Mouse (Mus musculus): ENCODE data around the gene Pdzd7. TPM values are rescaled to one million over a fixed set of nuclear protein-coding genes. Genes with fewer than 3 reads are reported as not detected.
A peak's percentile ranks its signal among the peaks of the same experiment; 100 is the strongest.

Pdzd7 gene
- total and polyA plus RNA-seq, 2 experiments, result 0.06 TPM; not detected in 1

DNA sequence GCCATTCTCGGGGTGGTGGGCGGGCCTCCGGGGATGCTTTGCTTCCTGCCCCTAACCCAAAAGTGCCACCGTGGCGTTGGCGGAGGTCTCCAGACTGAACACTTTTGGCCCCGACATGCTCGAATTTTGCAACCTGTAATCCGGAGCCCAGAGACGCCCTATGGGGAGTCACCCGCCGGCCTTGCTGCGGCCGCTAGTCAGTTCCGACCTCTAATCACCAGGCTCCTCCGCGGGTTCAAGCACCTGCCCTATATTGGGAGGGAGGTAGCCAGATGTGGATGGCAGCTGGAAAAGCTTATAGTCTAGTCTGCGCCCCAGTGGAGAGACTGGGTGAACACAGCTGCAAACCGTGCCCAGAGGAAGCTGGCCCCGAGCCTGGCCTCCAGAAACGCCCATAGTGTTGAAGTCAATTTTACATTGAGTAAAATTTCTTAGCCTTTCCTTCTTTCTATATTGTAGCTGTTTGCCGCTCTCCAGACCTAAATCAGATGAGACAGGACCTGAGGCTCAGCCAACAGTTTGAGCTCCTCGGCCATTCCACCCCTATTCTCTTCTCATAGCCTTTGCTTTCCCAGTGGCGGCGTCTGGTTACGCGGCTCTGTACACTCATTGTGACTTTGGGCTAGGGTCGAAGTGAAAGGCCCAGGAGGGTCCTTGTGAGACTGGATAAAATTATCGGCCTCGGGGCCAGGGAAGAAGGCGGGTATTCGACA lies 30.0 kb upstream of the Pdzd7 start:
- 7% methylated on average over 32 of the region's 32 CpGs for WGBS
- Histone ChIP-seq H3K27me3 (ENCODE audit: control insufficient read depth, insufficient read depth, low read length) (peaks cover 5% of the 10 kb centered on the region; the same call in 1 of the 2 replicates), H3K36me3 (ENCODE audit: control insufficient read depth, insufficient read depth, low read length) (no peaks in the 10 kb centered on the region), H3K79me2 (ENCODE audit: control insufficient read depth, insufficient read depth, low read length) (no peaks in the 10 kb centered on the region), H3K4me1 (ENCODE audit: control insufficient read depth, insufficient read depth, low read length) (peaks cover 8% of the 10 kb centered on the region), H3K27ac (replicated peaks; ENCODE audit: insufficient read depth, low read depth, low read length) (peak overlapping the region; percentile 25), H3K4me3 (ENCODE audit: insufficient read depth, low read depth, low read length) (peak overlapping the region; percentile 80), H3K9ac (ENCODE audit: low read depth, low read length) (peak overlapping the region; percentile 44)
- TF ChIP-seq CTCF (IDR thresholded peaks at IDR 0.05; ENCODE audit: low read depth, low read length) (no peak), POLR2A (IDR thresholded peaks at IDR 0.05; ENCODE audit: extremely low read depth, insufficient read depth, low read length) (no peak)
- DNase-seq (ENCODE audit: extremely low read depth, low read depth, low spot score), result no peak

- Histone ChIP-seq H3K27ac (replicated peaks; ENCODE audit: insufficient read depth, low read depth, low read length) (peak within 1 kb of the TSS; percentile 88), H3K27me3 (ENCODE audit: control insufficient read depth, insufficient read depth, low read length) (peaks cover 1% of the 10 kb centered on the region; the same call in 1 of the 2 replicates), H3K9ac (ENCODE audit: low read depth, low read length) (peak within 1 kb of the TSS; percentile 90), H3K4me3 (ENCODE audit: insufficient read depth, low read depth, low read length) (peak within 1 kb of the TSS; percentile 80), H3K36me3 (ENCODE audit: control insufficient read depth, insufficient read depth, low read length) (no peaks in the 10 kb centered on the region), H3K79me2 (ENCODE audit: control insufficient read depth, insufficient read depth, low read length) (no peaks in the 10 kb centered on the region), H3K4me1 (ENCODE audit: control insufficient read depth, insufficient read depth, low read length) (peaks cover 8% of the 10 kb centered on the region)
- DNase-seq (ENCODE audit: extremely low read depth, low read depth, low spot score), result peak; percentile 84
- under 1% methylated on average over 45 of the region's 45 CpGs for WGBS
- TF ChIP-seq POLR2A (IDR thresholded peaks at IDR 0.05; ENCODE audit: extremely low read depth, insufficient read depth, low read length) (peak; percentile 76), CTCF (IDR thresholded peaks at IDR 0.05; ENCODE audit: low read depth, low read length) (no peak)
Observed at GRCm38 (mm10) chr19:45074580-45075322, 29.2 kb upstream of the Pdzd7 start, which contains the start of gene Kazald1. TSS of gene Kazald1 (plus strand) at chr19:45075241.

DNA sequence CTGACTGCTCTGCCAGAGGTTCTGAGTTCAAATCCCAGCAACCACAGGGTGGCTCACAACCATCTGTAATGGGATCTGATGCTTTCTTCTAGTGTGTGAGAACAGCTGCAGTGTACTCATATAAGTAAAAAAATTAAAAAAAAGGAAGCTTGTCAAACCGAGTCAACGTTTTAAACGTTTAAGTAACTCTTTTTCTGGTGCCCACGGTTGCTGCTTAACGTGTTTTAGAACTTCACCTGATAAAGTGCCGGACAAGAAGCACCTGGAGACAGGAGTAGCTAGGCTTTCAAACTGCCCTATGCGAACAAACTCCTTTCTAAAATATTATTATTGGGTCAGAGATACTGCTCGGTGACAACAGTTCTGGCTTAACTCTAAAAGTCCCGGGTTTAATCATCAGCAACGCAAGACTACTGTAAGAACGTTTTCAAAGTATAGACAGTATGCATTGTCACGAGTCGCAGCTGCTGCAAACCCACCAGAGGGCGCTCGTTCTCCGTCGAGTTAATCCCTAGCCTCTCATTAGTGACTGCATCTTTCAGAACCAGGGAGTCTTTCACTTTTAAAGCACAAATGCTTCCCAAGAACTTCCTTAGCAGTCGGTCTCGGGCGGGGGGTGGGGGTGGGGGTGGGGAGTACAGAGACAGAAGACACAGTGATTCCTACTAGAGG lies 28.5 kb upstream of the Pdzd7 start:
- no peak overlapping the region for H3K27ac ChIP-seq (replicated peaks; ENCODE audit: insufficient read depth, low read depth, low read length)
- H3K4me3 ChIP-seq (ENCODE audit: insufficient read depth, low read depth, low read length), result peak overlapping the region; percentile 80
- no peaks in the 10 kb centered on the region for H3K36me3 ChIP-seq (ENCODE audit: control insufficient read depth, insufficient read depth, low read length)
- peak; percentile 93 for TF ChIP-seq CTCF (IDR thresholded peaks at IDR 0.05; ENCODE audit: low read depth, low read length)
- no peak for TF ChIP-seq POLR2A (IDR thresholded peaks at IDR 0.05; ENCODE audit: extremely low read depth, insufficient read depth, low read length)
- peaks cover 8% of the 10 kb centered on the region for H3K4me1 ChIP-seq (ENCODE audit: control insufficient read depth, insufficient read depth, low read length)
- H3K9ac ChIP-seq (ENCODE audit: low read depth, low read length), result no peak overlapping the region
- H3K27me3 ChIP-seq (ENCODE audit: control insufficient read depth, insufficient read depth, low read length), result no peaks in the 10 kb centered on the region
- H3K79me2 ChIP-seq (ENCODE audit: control insufficient read depth, insufficient read depth, low read length), result no peaks in the 10 kb centered on the region
- peak; percentile 73 for DNase-seq (ENCODE audit: extremely low read depth, low read depth, low spot score)
- WGBS, result 7% methylated on average over 20 of the region's 20 CpGs

DNA sequence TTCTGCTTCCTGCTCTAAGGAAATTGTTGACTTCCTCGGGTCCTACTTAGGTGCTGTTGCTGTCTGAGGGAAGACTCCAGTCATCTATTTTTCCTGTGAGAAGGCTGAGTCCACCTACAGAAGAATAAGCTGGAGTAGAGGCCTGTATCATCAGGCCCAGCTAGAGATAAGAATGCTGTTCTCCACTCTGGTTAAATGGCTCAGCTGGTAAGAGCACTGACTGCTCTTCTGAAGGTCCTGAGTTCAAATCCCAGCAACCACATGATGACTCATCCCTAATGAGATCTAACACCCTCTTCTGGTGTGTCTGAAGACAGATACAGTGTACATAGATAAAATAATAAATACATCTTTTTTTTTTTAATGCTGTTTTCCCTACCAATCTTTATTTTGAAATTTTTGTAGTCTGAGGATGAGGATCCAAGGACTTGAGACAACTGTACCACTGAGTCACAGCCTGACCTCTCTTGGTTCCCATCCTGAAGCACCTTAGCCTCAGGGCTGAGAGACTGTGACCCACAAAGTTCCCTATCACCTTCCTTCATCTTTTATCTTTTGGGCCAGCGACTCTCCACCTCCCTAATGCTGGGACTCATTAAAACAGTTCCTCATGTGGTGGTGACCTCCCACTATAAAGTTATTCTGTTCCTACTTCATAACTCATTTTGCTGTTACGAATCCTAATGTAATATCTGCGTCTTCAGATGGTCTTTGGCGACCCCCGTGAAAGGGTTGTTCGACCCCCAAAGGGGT lies 22.4 kb upstream of the Pdzd7 start:
- TF ChIP-seq CTCF (IDR thresholded peaks at IDR 0.05; ENCODE audit: low read depth, low read length), result no peak
- no peak for TF ChIP-seq POLR2A (IDR thresholded peaks at IDR 0.05; ENCODE audit: extremely low read depth, insufficient read depth, low read length)
- no peak overlapping the region for H3K9ac ChIP-seq (ENCODE audit: low read depth, low read length)
- no peaks in the 10 kb centered on the region for H3K36me3 ChIP-seq (ENCODE audit: control insufficient read depth, insufficient read depth, low read length)
- H3K79me2 ChIP-seq (ENCODE audit: control insufficient read depth, insufficient read depth, low read length), result no peaks in the 10 kb centered on the region
- H3K27me3 ChIP-seq (ENCODE audit: control insufficient read depth, insufficient read depth, low read length), result peaks cover 12% of the 10 kb centered on the region; the same call in 1 of the 2 replicates
- WGBS, result 75% methylated on average over 7 of the region's 7 CpGs
- no peaks in the 10 kb centered on the region for H3K4me1 ChIP-seq (ENCODE audit: control insufficient read depth, insufficient read depth, low read length)
- DNase-seq (ENCODE audit: extremely low read depth, low read depth, low spot score), result no peak
- no peak overlapping the region for H3K27ac ChIP-seq (replicated peaks; ENCODE audit: insufficient read depth, low read depth, low read length)
- no peak overlapping the region for H3K4me3 ChIP-seq (ENCODE audit: insufficient read depth, low read depth, low read length)

- no peaks in the 10 kb centered on the region for H3K4me1 ChIP-seq (ENCODE audit: control insufficient read depth, insufficient read depth, low read length)
- H3K27me3 ChIP-seq (ENCODE audit: control insufficient read depth, insufficient read depth, low read length), result peaks cover 12% of the 10 kb centered on the region; the same call in 1 of the 2 replicates
- no peaks in the 10 kb centered on the region for H3K36me3 ChIP-seq (ENCODE audit: control insufficient read depth, insufficient read depth, low read length)
- H3K27ac ChIP-seq (replicated peaks; ENCODE audit: insufficient read depth, low read depth, low read length), result no peak overlapping the region
- no peak overlapping the region for H3K9ac ChIP-seq (ENCODE audit: low read depth, low read length)
- no peak overlapping the region for H3K4me3 ChIP-seq (ENCODE audit: insufficient read depth, low read depth, low read length)
- TF ChIP-seq POLR2A (IDR thresholded peaks at IDR 0.05; ENCODE audit: extremely low read depth, insufficient read depth, low read length), result no peak
- no peak for TF ChIP-seq CTCF (IDR thresholded peaks at IDR 0.05; ENCODE audit: low read depth, low read length)
- no peak for DNase-seq (ENCODE audit: extremely low read depth, low read depth, low spot score)
- WGBS, result 24% methylated on average over 17 of the region's 17 CpGs
- H3K79me2 ChIP-seq (ENCODE audit: control insufficient read depth, insufficient read depth, low read length), result no peaks in the 10 kb centered on the region
Observed at GRCm38 (mm10) chr19:45067170-45067569, 21.7 kb upstream of the Pdzd7 start.
